Mouse (Mus musculus): ENCODE measurements around the gene Ankk1. TPM values are rescaled to one million over a fixed set of nuclear protein-coding genes. Genes with fewer than 3 reads are reported as not detected.

The Ankk1 gene
- not detected for polyA plus RNA-seq (2014; fragmentation: Illumina TruSeq; extraction: RNeasy Lipid Tissue Mini Kit (QIAGEN cat#74804); ENCODE audit: low read depth, low replicate concordance)

GRCm38 (mm10) chr9:49426921-49427320 lies at the start of gene Ankk1:
Gene Ankk1, minus strand, starts transcription at chr9:49427021.

Other genes with a start within 250 kb of the Ankk1 start
- gene Gm4894, start 176.5 kb downstream of the Ankk1 start, polyA plus RNA-seq (2014; fragmentation: Illumina TruSeq; extraction: RNeasy Lipid Tissue Mini Kit (QIAGEN cat#74804); ENCODE audit: low read depth, low replicate concordance), result not detected
- not detected for gene Drd2, start 86.4 kb downstream of the Ankk1 start, polyA plus RNA-seq (2014; fragmentation: Illumina TruSeq; extraction: RNeasy Lipid Tissue Mini Kit (QIAGEN cat#74804); ENCODE audit: low read depth, low replicate concordance)
- gene Ttc12, start 59.2 kb upstream of the Ankk1 start, polyA plus RNA-seq (2014; fragmentation: Illumina TruSeq; extraction: RNeasy Lipid Tissue Mini Kit (QIAGEN cat#74804); ENCODE audit: low read depth, low replicate concordance), result 1.6 TPM

All from sigmoid colon, adult 10 weeks (tissue).